Comparison of ENCODE assay signal across 1 mouse cellular context in the genomic region with DNA sequence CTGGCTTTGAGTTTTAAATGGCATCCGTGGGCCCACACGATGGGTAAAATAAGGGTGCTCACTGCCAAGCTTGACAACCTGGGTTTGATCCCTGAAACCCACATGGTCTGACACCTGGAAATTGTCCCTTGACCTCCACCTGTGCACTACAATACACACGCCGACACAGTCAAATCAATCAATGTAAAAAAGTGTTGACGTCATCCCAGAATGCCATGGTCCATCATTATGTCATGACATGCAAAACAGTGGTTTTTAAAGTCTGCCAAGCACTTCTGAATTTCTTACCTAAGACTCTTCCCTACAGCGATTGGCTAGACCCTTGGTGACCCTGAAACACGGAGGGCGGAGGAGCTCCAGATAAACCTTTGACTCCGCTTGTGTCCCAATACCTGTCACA.
TF ChIP-seq lines count a peak whose summit lies in the region.

No protein-coding gene starts in this region.

TF ChIP-seq in CH12.LX, 34 proteins besides CTCF, POLR2A, EP300 and RAD21 (continued from another document):
- TF ChIP-seq MXI1 (IDR thresholded peaks at IDR 0.05; ENCODE audit: low read depth, low read length): no peak
